Mouse (Mus musculus) liver, embryonic 14.5 days (tissue): ENCODE measurements at regions not wholly inside any gene's neighbourhood (a gene's known extent, or its start where the extent isn't known, plus 50 kb on each side); places are given as distances from the start of the nearest gene placed in this dataset.

Experiments used
- ATAC-seq: fragments of 200-750 bp; cut with Nextera tagmentation; 2 replicates; pipeline ENCODE4 v1.8.0; 2017; ENCODE audit warnings: moderate number of reproducible peaks, mild to moderate bottlenecking, moderate library complexity; ENCODE audit not compliant: insufficient read depth
- DNase-seq, 3 experiments: peaks; one replicate each; pipeline ENCODE4 v3.0.0-alpha.2; 2012 to 2013; ENCODE audit warnings: low read depth in 3 of 3, low spot score in 3 of 3
- H3K27ac ChIP-seq: fragments of 300-500 bp; sonication (generic); 2 replicates; pipeline ENCODE4 v1.5.1; 2014; ENCODE audit warnings: moderate library complexity, mild to moderate bottlenecking, control low read depth, inconsistent platforms
- H3K27me3 ChIP-seq: fragments of 300-500 bp; sonication (generic); 2 replicates; pipeline ENCODE4 v1.6.1; 2014; ENCODE audit warnings: mild to moderate bottlenecking, low read length, moderate library complexity; ENCODE audit not compliant: control insufficient read depth, insufficient read depth
- H3K36me3 ChIP-seq: fragments of 300-500 bp; sonication (generic); replicated peaks from 2 replicates; pipeline ENCODE4 v1.6.1; 2014; ENCODE audit warnings: low read depth; ENCODE audit not compliant: control insufficient read depth, insufficient read depth
- H3K4me1 ChIP-seq, 2 experiments: fragments of 200-500 bp in 1 of 2; fragments of 300-500 bp in 1 of 2; sonication (generic) in 1 of 2; replicated peaks; 2 replicates each; pipeline ENCODE4 v1.6.1; 2012 to 2014; ENCODE audit warnings: antibody characterized with exemption in 1 of 2, inconsistent platforms in 1 of 2, low read length in 1 of 2; ENCODE audit not compliant: control insufficient read depth in 2 of 2, insufficient read depth in 2 of 2
- H3K4me2 ChIP-seq: fragments of 300-500 bp; sonication (generic); 2 replicates; pipeline ENCODE4 v1.6.1; 2014; ENCODE audit warnings: low read depth, mild to moderate bottlenecking, control low read depth, moderate library complexity
- H3K4me3 ChIP-seq, 2 experiments: fragments of 200-500 bp in 1 of 2; fragments of 300-500 bp in 1 of 2; sonication (generic) in 1 of 2; 2 replicates each; pipeline ENCODE4 v1.5.1; 2012 to 2014; ENCODE audit warnings: low read depth in 2 of 2, low read length in 2 of 2, mild to moderate bottlenecking in 2 of 2, control low read depth in 1 of 2, inconsistent platforms in 1 of 2, moderate library complexity in 1 of 2; ENCODE audit not compliant: insufficient read depth in 1 of 2
- H3K9ac ChIP-seq: fragments of 300-500 bp; sonication (generic); replicated peaks from 2 replicates; pipeline ENCODE4 v1.6.1; 2014; ENCODE audit warnings: mild to moderate bottlenecking, control low read depth, moderate library complexity
- H3K9me3 ChIP-seq: fragments of 300-500 bp; sonication (generic); 2 replicates; pipeline ENCODE4 v1.6.1; 2016; ENCODE audit warnings: low read length, mixed read lengths; ENCODE audit not compliant: control insufficient read depth
- CTCF ChIP-seq: IDR thresholded peaks from 2 replicates; pipeline ENCODE4 v1.5.1; 2016; ENCODE audit warnings: antibody characterized with exemption, low read depth, control low read depth
- EP300 ChIP-seq: IDR thresholded peaks from 2 replicates; pipeline ENCODE4 v1.6.1; 2016; ENCODE audit warnings: antibody characterized with exemption, low read depth
- WGBS: fragments of 180-500 bp; shearing (Covaris S2); extraction: QIAGEN DNeasy Blood & Tissue Kit; methylation state at CpG from one replicate; pipeline ENCODE4 v1.1.7; 2014; ENCODE audit not compliant: insufficient replicate concordance; 5-methylcytosine and 5-hydroxymethylcytosine counted together

DNA sequence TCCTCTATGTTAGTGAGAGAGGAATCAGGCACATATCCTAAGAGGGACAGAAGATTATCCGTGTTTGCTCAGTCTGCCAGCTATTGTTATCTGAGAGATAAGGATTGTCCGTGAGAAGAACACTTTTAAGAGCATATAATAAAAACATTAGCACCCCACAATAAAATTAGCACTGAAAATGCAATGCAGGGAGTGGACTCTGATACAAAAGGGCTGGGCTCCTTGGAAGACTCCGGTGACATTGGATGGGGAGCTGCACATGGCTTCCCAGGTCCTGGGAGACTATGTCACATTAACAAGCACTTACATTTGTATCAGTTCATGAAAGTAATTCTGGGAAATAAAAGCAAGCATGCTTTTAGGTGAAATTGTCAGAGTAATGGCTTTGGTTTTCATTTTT, 238.6 kb upstream of the Map3k1 start:
- Histone ChIP-seq H3K4me3 (no peak overlapping the region), H3K9me3 (no peaks in the 10 kb centered on the region), H3K27ac (peak overlapping the region; percentile 67), H3K27me3 (no peaks in the 10 kb centered on the region; the same call in 1 of the 2 replicates), H3K9ac (peak overlapping the region; percentile 12), H3K4me1 (peaks cover 56 to 57% of the 10 kb centered on the region in 2 experiments), H3K36me3 (no peaks in the 10 kb centered on the region), H3K4me2 (peak overlapping the region; percentile 65)
- no peak for DNase-seq
- TF ChIP-seq CTCF: no peak
- peak; percentile 7; the same call in 1 of the 2 replicates for TF ChIP-seq EP300
- 30% methylated on average over 3 of the region's 3 CpGs for WGBS
- no peak; the same call in 1 of the 2 replicates for ATAC-seq

GRCm38 (mm10) chr13:112047874-112048273, 239.1 kb upstream of the Map3k1 start:
- Histone ChIP-seq H3K27ac (peak overlapping the region; percentile 67), H3K9ac (peak overlapping the region; percentile 41; the same call in 1 of the 2 replicates), H3K36me3 (no peaks in the 10 kb centered on the region), H3K4me1 (peaks cover 52 to 54% of the 10 kb centered on the region in 2 experiments), H3K9me3 (no peaks in the 10 kb centered on the region), H3K4me2 (peak overlapping the region; percentile 34), H3K4me3 (no peak overlapping the region), H3K27me3 (no peaks in the 10 kb centered on the region; the same call in 1 of the 2 replicates)
- 71% methylated on average over 13 of the region's 13 CpGs for WGBS
- DNase-seq (no peak), ATAC-seq (no peak)
- TF ChIP-seq CTCF: no peak
- no peak for TF ChIP-seq EP300

GRCm38 (mm10) chr13:112048327-112048726, 239.5 kb upstream of the Map3k1 start:
- Histone ChIP-seq H3K27ac (peak overlapping the region; percentile 67; the same call in 1 of the 2 replicates), H3K4me1 (peaks cover 47 to 50% of the 10 kb centered on the region in 2 experiments), H3K9me3 (no peaks in the 10 kb centered on the region), H3K36me3 (no peaks in the 10 kb centered on the region), H3K27me3 (no peaks in the 10 kb centered on the region; the same call in 1 of the 2 replicates), H3K9ac (no peak overlapping the region; the same call in 1 of the 2 replicates), H3K4me2 (0 out of 2 replicates have a peak overlapping the region, but pooled peaks have one; percentile 34), H3K4me3 (no peak overlapping the region)
- 76% methylated on average over 6 of the region's 6 CpGs for WGBS
- no peak for DNase-seq
- TF ChIP-seq EP300: no peak
- ATAC-seq: no peak

GRCm38 (mm10) chr13:112050892-112051291, 237.4 kb upstream of the Ankrd55 start:
- Histone ChIP-seq H3K4me2 (no peak overlapping the region), H3K36me3 (no peaks in the 10 kb centered on the region), H3K9me3 (no peaks in the 10 kb centered on the region), H3K4me1 (peaks cover 25 to 27% of the 10 kb centered on the region in 2 experiments), H3K27ac (no peak overlapping the region), H3K9ac (no peak overlapping the region), H3K27me3 (no peaks in the 10 kb centered on the region; the same call in 1 of the 2 replicates), H3K4me3 (no peak overlapping the region)
- no peak for DNase-seq
- 82% methylated on average over 11 of the region's 11 CpGs for WGBS
- no peak for ATAC-seq
- TF ChIP-seq EP300: no peak
- no peak for TF ChIP-seq CTCF

DNA sequence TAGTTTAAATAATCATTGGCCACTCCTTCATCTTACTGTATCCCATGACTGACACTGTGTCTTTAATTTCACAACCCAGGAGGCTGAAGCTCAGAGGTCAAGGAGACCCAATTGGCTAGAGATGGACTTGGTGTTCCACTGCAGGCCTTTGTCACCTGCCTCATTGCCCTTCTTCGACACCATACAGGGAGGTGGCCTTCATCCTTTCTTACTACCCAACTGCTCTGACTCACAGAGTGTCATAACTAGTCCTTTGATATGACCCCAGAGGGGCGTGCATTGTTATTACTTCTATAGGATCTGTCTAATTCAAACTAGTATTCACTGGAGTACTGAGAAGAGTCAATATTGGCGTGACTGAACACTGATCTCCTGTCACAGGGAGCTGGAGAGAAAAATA, 236.2 kb upstream of the Ankrd55 start:
- no peaks in the 10 kb centered on the region; the same call in 1 of the 2 replicates for H3K27me3 ChIP-seq
- peaks cover 16 to 19% of the 10 kb centered on the region in 2 experiments for H3K4me1 ChIP-seq
- no peaks in the 10 kb centered on the region for H3K9me3 ChIP-seq
- ATAC-seq (no peak), DNase-seq (no peak)
- no peak for TF ChIP-seq CTCF
- no peak for TF ChIP-seq EP300
- WGBS: 68% methylated on average over 3 of the region's 3 CpGs
- H3K27ac ChIP-seq: no peak overlapping the region
- no peak overlapping the region for H3K4me2 ChIP-seq
- no peak overlapping the region for H3K9ac ChIP-seq
- H3K36me3 ChIP-seq: no peaks in the 10 kb centered on the region
- no peak overlapping the region for H3K4me3 ChIP-seq
